Mouse (Mus musculus) bone marrow macrophage, adult 2 months (primary cell): ENCODE results near the gene Neurod1. TPM values are rescaled to one million over a fixed set of nuclear protein-coding genes. Genes with fewer than 3 reads are reported as not detected.

Experiments used
- H3K27ac ChIP-seq: 2 replicates; pipeline ENCODE4 v1.5.1; 2012; ENCODE audit warnings: low read depth, low read length; ENCODE audit not compliant: insufficient read depth
- H3K4me1 ChIP-seq: 2 replicates; pipeline ENCODE4 v1.6.1; 2012; ENCODE audit warnings: low read length; ENCODE audit not compliant: control insufficient read depth, insufficient read depth
- H3K4me3 ChIP-seq: 2 replicates; pipeline ENCODE4 v1.5.1; 2012; ENCODE audit warnings: mild to moderate bottlenecking, low read length, moderate library complexity; ENCODE audit not compliant: insufficient read depth
- CTCF ChIP-seq: IDR thresholded peaks from 2 replicates; pipeline ENCODE4 v1.5.1; 2012; ENCODE audit warnings: low read depth, mild to moderate bottlenecking, low read length, moderate library complexity
- POLR2A ChIP-seq: IDR thresholded peaks from 2 replicates; pipeline ENCODE4 v1.6.1; 2012; ENCODE audit warnings: mild to moderate bottlenecking, low read depth, low read length, borderline replicate concordance
- polyA plus RNA-seq: library from polyadenylated mRNA; stranded (reverse); fragments of >200 nt; gene quantifications from 2 replicates; pipeline ENCODE4 v1.2.4, GENCODE M21; 2012; ENCODE audit not compliant: missing spikeins, insufficient read depth, insufficient read length

Gene Neurod1
- polyA plus RNA-seq, 1 experiment: not detected

- TF ChIP-seq CTCF (no peak), POLR2A (no peak)
- Histone ChIP-seq H3K4me3 (no peak overlapping the region), H3K4me1 (no peaks in the 10 kb centered on the region), H3K27ac (no peak overlapping the region)
Measured at GRCm38 (mm10) chr2:79414505-79414904, 42.0 kb downstream of the Neurod1 start.

GRCm38 (mm10) chr2:79410903-79411255, 45.7 kb downstream of the Neurod1 start:
- H3K4me3 ChIP-seq: no peak overlapping the region
- no peak overlapping the region for H3K27ac ChIP-seq
- H3K4me1 ChIP-seq: no peaks in the 10 kb centered on the region
- TF ChIP-seq CTCF (no peak), POLR2A (no peak)

GRCm38 (mm10) chr2:79410247-79410902, 46.2 kb downstream of the Neurod1 start:
- TF ChIP-seq POLR2A (no peak), CTCF (no peak)
- Histone ChIP-seq H3K27ac (no peak overlapping the region), H3K4me3 (no peak overlapping the region), H3K4me1 (no peaks in the 10 kb centered on the region)

- no peak overlapping the region for H3K27ac ChIP-seq
- TF ChIP-seq CTCF: no peak
- no peak for TF ChIP-seq POLR2A
- no peak overlapping the region for H3K4me3 ChIP-seq
- no peaks in the 10 kb centered on the region for H3K4me1 ChIP-seq
Measured at GRCm38 (mm10) chr2:79405661-79406405, 50.7 kb downstream of the Neurod1 start.

Other genes with a start within 250 kb of the Neurod1 start
- gene Itga4, start 201.3 kb downstream of the Neurod1 start, polyA plus RNA-seq: 56.6 and 61.8 TPM in 2 replicates
- 4.5 and 5.2 TPM in 2 replicates for gene Cerkl, start within 50 bp of the Neurod1 start, polyA plus RNA-seq
- gene Itprid2, start 178.6 kb upstream of the Neurod1 start, polyA plus RNA-seq: 55.1 and 60.1 TPM in 2 replicates